Mouse (Mus musculus) cerebral cortex, adult 2 months (tissue): ENCODE results near the gene Cntnap5a.

Source experiments
- WGBS: fragments of 180-500 bp; shearing (Covaris S2); methylation state at CpG from one replicate; pipeline ENCODE4 v1.1.7; 2018; 5-methylcytosine and 5-hydroxymethylcytosine counted together

The Cntnap5a gene

DNA sequence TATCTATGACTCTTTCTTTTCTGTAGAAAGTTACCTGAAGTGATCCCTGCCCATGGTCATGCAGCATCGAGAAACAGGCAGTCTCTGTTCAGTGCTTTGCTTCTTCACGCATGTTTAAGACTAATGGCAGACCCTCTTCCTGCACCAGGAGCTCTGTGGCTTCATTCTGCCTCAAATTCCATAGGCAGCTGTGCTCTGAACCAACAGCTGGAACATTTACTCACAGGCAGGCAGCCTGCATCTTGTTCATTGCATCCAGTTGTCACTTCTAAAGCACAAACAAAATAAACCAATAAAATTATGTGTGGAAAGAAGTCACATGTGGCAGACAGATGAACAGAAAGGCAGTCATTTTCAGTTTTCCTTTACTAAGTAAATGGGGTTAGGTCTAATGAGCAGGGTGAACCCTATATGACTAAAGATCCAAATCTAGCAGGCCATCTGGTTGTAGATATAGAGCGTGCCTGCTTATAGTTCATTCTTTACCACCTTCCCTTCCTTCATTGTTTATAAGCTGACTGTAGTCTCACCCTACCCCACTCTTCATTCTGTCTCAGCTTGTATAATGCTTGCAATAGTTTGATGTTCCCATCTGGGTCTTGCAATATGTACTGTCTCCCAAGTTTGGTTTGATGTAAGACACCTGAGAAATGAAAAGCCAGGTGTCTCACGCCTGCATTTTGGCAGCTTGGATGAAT lies 893.6 kb downstream of the Cntnap5a start:
- 67% methylated on average over 4 of the region's 4 CpGs for WGBS
